Mouse (Mus musculus): ENCODE measurements at regions not wholly inside any gene's neighbourhood (a gene's known extent, or its start where the extent isn't known, plus 50 kb on each side); places are given as distances from the start of the nearest gene placed in this dataset.

DNA sequence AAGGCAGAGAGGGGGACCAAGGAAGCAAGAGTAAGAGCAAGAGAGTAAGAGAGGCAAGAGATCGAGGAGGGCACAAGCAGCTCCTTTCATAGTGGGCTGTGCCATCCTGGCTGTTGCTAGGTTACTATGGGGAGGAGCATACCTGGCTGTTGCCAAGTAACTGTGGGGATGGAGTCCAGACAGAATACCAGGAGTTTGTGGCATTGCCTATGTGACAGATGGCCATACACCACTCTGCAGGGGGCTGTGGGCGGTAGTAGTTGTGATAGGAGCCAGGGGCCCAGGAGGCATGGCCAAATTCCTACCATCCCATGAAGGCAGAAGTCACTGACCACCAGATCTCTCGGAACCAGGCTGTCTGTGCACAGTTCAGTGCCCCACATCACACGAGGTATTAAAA, 349.5 kb downstream of the Osr1 start:
- intact Hi-C loops (cut with DNase I), result no loop called here
- DNase-seq, result no peak

- no peak for DNase-seq
- intact Hi-C loops (cut with DNase I), result no loop called here
Observed at GRCm38 (mm10) chr12:9920401-9920800, 350.5 kb downstream of the Osr1 start.

DNA sequence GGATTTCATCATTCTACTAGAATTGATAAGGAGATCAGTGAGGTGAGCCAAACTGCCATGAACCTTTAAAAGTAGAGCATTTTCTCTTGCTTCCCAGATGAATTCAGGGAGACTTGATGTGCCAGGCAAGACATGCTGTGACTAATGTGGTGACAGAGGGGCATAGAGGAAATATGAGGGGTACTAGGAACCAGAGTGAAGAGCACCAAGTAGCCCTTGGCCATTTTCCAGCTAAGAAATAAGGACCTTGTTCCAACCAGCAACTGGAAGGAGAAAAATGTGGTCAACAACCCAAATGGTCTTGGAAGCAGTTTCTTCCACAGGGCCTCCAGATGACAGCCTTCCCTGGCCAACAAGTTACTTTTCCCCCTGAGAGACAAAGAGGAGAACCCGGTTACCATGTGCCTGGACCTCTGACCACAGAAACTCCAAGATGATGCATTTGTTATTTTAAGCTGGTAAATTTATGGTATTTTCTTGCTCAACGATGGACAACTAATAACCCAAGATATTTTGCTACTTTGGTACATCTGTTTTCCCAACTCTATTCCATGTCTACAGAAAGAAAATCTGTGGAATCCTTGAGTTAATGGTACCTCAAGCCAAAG, 351.8 kb downstream of the Osr1 start:
- peak; percentile 9 to 13 for DNase-seq
- intact Hi-C loops (cut with DNase I), result no loop called here

GRCm38 (mm10) chr12:9924561-9924960, 354.6 kb downstream of the Osr1 start:
- DNase-seq, result peak; percentile 21 to 32
- intact Hi-C loops (cut with DNase I), result no loop called here

- intact Hi-C loops (cut with DNase I), result no loop called here
- peak; percentile 10 for DNase-seq
Observed at GRCm38 (mm10) chr12:9934158-9934557, 364.2 kb downstream of the Osr1 start.

DNA sequence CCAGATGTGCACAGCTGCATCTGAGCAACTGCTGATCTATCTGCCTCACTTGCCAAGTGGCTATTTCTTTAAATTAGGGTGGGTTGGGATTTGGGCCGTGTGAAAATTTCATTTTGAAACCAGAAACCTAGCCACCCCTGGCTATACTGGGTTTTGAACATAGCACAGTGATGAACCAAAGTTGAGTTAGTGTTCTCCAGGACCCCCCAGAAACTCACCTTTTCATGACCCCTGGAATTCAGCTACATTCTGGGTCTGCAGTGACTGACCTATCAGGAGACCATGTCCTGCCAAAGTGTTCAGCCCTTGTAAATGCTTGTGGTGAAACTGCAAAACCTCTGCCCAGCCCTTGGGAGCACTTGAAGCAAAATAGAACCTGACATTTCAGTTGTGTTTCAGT, 371.4 kb downstream of the Osr1 start:
- intact Hi-C loops (cut with DNase I), result no loop called here
- no peak for DNase-seq

DNA sequence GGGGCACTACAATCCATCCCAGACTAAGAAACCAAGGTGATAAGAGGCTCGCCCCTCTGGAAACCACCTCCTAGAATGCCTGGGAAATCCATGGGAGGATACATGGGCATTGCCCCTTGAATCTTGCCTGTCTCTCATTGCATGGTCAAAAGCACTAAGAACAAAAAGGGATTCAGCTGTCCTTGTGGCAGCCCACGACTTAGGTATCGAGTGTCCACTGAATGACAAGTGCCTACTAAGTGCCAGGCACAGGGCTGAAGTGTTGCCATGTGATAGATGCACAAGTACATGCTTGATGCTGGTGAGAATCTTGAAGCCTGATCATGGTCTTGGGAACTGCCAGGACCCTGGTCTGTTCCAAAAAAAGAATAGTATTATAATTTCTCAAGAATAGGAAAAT, 371.9 kb downstream of the Osr1 start:
- no peak for DNase-seq
- intact Hi-C loops (cut with DNase I), result no loop called here

DNA sequence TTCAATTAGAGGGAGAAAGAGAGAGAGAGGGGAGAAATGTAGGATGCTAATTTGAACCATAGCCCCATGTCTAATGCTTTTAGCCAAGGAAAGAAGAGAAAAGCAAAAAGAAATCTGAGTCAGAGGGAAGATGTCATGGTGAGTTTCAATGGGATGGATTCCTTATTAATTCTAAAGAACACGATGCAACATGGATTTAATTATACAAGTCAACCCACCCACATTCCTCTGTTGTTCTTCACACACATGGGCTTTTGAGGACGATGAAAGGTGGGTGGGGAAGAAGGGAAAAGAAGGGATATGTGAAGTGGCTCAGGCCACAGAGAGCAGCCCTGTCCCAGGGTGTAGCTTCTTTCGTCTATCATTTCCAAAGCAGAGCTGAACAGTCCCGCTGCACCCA, 378.9 kb downstream of the Osr1 start:
- no peak for DNase-seq

DNA sequence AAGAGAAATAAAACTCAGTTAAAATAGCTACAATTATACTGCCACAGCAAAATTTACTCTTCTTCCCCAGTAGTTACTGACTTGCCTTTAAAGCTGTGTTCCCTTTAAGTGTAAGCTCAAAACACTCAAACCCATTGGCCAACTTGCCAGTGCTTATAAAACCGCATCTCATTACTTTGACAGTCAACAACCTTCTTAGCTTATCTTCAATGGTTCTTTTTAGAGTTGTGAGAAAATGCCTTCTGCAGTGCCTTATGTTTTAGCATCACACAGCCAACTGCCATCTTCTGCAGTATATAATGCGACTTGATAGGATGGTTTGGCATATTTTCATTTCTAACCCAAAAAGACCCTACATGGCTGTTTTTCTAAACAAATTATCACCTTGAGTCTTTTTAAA, 382.5 kb downstream of the Osr1 start:
- intact Hi-C loops (cut with DNase I), result no loop called here
- DNase-seq, result no peak

More for the DNA sequence above, 378.9 kb downstream of the Osr1 start:
- intact Hi-C loops (cut with DNase I), result no loop called here

GRCm38 (mm10) chr12:9954178-9954888, 384.4 kb downstream of the Osr1 start:
- intact Hi-C loops (cut with DNase I), result no loop called here
- DNase-seq, result no peak

DNA sequence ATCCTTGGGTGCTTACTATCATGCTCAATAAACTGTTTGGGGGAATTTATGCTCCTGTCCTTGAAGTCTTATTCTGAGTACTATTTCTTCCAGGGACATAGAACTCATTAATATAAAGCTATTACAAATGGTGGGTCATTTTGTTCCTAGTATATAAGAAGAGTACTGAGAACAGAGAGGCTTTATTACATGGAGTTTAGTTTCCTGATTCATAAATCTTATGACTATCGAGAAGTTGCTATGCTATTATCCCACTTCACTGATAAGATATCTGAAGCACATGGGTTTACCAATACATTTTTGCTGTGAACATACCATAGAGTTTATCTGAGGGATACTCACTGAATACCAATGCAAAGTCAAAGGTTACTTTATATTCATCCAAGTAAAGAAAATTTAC, 399.5 kb downstream of the Osr1 start:
- intact Hi-C loops (cut with DNase I), result no loop called here
- no peak for DNase-seq

GRCm38 (mm10) chr12:9970771-9971170, 399.0 kb upstream of the Nt5c1b start:
- no peak for DNase-seq
- intact Hi-C loops (cut with DNase I), result no loop called here

- DNase-seq, result peak; percentile 33 to 46
- intact Hi-C loops (cut with DNase I), result no loop called here
Observed at GRCm38 (mm10) chr12:9978494-9979112, 391.2 kb upstream of the Nt5c1b start.

- peak; percentile 20 to 31 for DNase-seq
- intact Hi-C loops (cut with DNase I), result no loop called here
Observed at GRCm38 (mm10) chr12:9979113-9979507, 390.7 kb upstream of the Nt5c1b start.

DNA sequence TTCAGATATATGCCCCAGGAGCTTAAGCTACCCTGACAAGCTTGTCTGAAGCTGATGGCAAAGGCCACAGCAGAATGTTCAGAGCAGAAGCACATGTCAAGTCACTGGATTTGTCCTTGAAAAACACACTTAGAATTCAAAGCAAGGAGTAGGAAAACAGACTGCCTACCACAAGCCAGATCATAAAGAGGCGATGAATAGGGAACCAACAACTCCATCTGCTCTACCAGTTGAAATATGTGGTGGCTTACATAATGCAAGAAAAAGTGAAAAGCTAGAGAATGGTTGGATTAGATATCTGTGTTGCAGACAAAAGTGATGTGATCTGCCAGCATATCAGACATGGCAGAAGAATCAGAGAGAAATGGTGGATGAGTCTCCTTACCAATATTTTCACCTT, 378.5 kb upstream of the Nt5c1b start:
- no peak for DNase-seq

DNA sequence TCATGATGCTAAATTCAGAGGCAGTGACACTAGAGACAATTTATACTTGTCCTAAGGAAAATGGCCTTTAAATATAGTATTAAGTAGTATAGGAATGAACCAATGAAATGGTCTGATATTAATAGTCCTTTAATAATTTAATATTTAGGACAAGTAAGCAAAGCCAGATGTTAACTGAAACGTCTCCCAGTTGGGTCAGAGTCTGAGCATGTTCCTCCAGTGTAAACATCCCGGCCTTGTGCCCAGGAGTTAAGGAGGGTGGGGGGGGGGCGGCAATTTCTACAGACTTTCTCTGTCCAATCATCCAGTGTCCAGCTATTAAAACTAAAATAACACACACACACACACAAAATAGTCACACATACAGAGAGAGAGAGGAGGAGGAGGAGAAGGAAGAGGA, 374.1 kb upstream of the Nt5c1b start:
- intact Hi-C loops (cut with DNase I), result no loop called here

More for the DNA sequence above, 378.5 kb upstream of the Nt5c1b start:
- intact Hi-C loops (cut with DNase I), result no loop called here

GRCm38 (mm10) chr12:9996455-9997189, 373.2 kb upstream of the Nt5c1b start:
- DNase-seq, result peak in 1 of 2 experiments; percentile 9
- intact Hi-C loops (cut with DNase I), result no loop called here

More for the DNA sequence above, 374.1 kb upstream of the Nt5c1b start:
- no peak for DNase-seq

DNA sequence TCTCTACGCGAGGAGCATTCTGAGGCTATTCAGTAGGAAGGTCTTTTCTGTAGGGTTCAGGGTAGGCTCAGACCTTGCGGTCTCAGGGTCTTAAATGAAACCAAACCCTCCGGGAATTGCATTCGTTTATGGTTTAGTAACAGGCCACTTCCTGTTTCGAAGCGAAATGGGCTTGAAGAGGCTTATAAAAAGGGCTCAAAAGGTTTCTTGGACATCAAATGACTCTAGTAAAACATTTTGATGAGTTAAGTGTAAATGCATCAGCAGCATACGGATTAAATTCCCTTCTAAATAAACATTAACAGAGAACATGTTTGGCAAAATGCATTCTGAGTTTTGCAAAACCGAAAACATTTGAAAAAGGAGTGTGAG, 372.6 kb upstream of the Nt5c1b start:
- peak in 1 of 2 experiments; percentile 9 for DNase-seq
- intact Hi-C loops (cut with DNase I), result no loop called here

DNA sequence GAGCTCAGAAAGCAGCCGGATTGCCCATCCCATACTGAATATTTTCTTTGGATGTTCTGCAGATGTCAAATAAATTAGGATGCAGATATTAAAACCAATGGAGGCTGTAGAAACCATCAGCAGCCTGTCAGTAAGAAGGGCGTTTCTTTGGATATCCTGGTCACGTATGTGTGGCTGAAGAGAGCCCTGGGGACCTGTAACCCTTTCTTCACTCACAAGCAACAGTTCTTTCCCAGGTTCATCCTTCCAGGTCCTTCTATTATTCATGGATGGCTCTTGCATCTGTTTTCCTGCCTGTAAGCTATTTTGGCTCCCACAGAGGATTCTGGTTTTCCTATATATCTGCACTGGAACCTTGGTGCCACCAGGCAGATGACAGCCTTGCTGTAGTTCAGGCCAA, 372.2 kb upstream of the Nt5c1b start:
- intact Hi-C loops (cut with DNase I), result no loop called here
- peak in 1 of 2 experiments; percentile 7 for DNase-seq

DNA sequence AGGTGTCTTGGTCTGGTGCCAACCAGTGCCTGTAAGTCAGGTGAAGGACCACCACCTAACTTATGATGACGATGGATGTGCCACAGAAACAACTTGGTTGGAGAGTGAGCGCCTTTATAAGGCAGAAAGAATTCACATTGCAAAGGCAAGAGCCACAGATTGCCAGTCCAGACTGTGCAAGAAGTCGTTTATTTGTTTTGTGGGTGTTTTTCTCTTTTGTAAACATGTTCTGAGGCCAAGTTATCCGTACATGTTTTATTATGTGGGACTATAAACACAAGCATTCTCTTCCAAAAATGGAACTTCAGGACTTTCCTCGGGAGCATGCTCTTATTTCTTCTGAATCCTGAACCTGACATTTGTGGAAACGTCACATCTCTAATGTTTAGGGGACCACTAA, 369.8 kb upstream of the Nt5c1b start:
- intact Hi-C loops (cut with DNase I), result no loop called here

GRCm38 (mm10) chr12:10008473-10008872, 361.3 kb upstream of the Nt5c1b start:
- DNase-seq, result no peak
- intact Hi-C loops (cut with DNase I), result no loop called here

More for the DNA sequence above, 369.8 kb upstream of the Nt5c1b start:
- DNase-seq, result no peak

Measured in heart, postnatal 10 days (tissue).